Mouse (Mus musculus) naive thymus-derived CD4-positive, alpha-beta T cell, adult 2 months (primary cell): Measurements from ENCODE around the gene Fxyd5.
A peak's percentile ranks its signal among the peaks of the same experiment; 100 is the strongest.

Experiments used
- DNase-seq: peaks from one replicate; pipeline ENCODE4 v3.0.0-alpha.2; 2011; ENCODE audit warnings: low read depth

Gene Fxyd5

GRCm38 (mm10) chr7:31060621-31061010 lies 18.3 kb upstream of the Fxyd5 start:
- DNase-seq, result no peak

GRCm38 (mm10) chr7:31059919-31060620 lies 17.8 kb upstream of the Fxyd5 start:
- no peak for DNase-seq

GRCm38 (mm10) chr7:31059108-31059507 lies 16.8 kb upstream of the Fxyd5 start, which contains the start of gene Lgi4:
TSS of gene Lgi4 (plus strand) at chr7:31059342.
- DNase-seq, result peak; percentile 83

- no peak for DNase-seq
These were observed 15.9 kb upstream of the Fxyd5 start for GRCm38 (mm10) chr7:31058211-31058610.

GRCm38 (mm10) chr7:31057730-31058129 lies 15.4 kb upstream of the Fxyd5 start:
- DNase-seq, result no peak

GRCm38 (mm10) chr7:31057071-31057470 lies 14.8 kb upstream of the Fxyd5 start, which contains the start of gene Fxyd1:
TSS of gene Fxyd1 (minus strand) at chr7:31057199.
- DNase-seq, result no peak

GRCm38 (mm10) chr7:31056448-31056847 lies 14.2 kb upstream of the Fxyd5 start:
- no peak for DNase-seq

- DNase-seq, result no peak
These were observed 13.6 kb upstream of the Fxyd5 start for GRCm38 (mm10) chr7:31055883-31056282.

- no peak for DNase-seq
These were observed 13.1 kb upstream of the Fxyd5 start for GRCm38 (mm10) chr7:31055354-31055824.

- DNase-seq, result no peak
These were observed 12.5 kb upstream of the Fxyd5 start for GRCm38 (mm10) chr7:31054661-31055320.

- no peak for DNase-seq
These were observed 11.7 kb upstream of the Fxyd5 start for GRCm38 (mm10) chr7:31053882-31054447.

GRCm38 (mm10) chr7:31052636-31053434 lies 10.6 kb upstream of the Fxyd5 start:
- DNase-seq, result peak; percentile 53

GRCm38 (mm10) chr7:31052251-31052635 lies 10.0 kb upstream of the Fxyd5 start:
- no peak for DNase-seq

- no peak for DNase-seq
These were observed 9.2 kb upstream of the Fxyd5 start, which contains the start of gene Fxyd7 for GRCm38 (mm10) chr7:31051321-31052021. TSS of gene Fxyd7 (minus strand) at chr7:31051467.

GRCm38 (mm10) chr7:31050921-31051320 lies 8.6 kb upstream of the Fxyd5 start:
- no peak for DNase-seq

- DNase-seq, result no peak
These were observed 8.2 kb upstream of the Fxyd5 start for GRCm38 (mm10) chr7:31050487-31050886.

GRCm38 (mm10) chr7:31049846-31050281 lies 7.6 kb upstream of the Fxyd5 start:
- DNase-seq, result no peak

GRCm38 (mm10) chr7:31049135-31049845 lies 7.0 kb upstream of the Fxyd5 start:
- DNase-seq, result peak; percentile 56

GRCm38 (mm10) chr7:31041662-31042315 lies 492 bp downstream of the Fxyd5 start:
- peak; percentile 83 for DNase-seq

- DNase-seq, result peak; percentile 56
These were observed 1.3 kb downstream of the Fxyd5 start for GRCm38 (mm10) chr7:31041023-31041407.
